Mouse (Mus musculus) embryonic facial prominence, embryonic 13.5 days (tissue): ENCODE measurements around the gene Nek2. TPM values are rescaled to one million over a fixed set of nuclear protein-coding genes. Genes with fewer than 3 reads are reported as not detected.

Experiments
- ATAC-seq: fragments of 200-750 bp; cut with Nextera tagmentation; 2 replicates; pipeline ENCODE4 v1.8.0; 2017; ENCODE audit warnings: low read depth; ENCODE audit not compliant: insufficient number of reproducible peaks, insufficient read depth, low FRiP score, low TSS enrichment
- H3K27ac ChIP-seq: fragments of 300-500 bp; sonication (generic); 2 replicates; pipeline ENCODE4 v1.5.1; 2015; ENCODE audit warnings: moderate library complexity, mild to moderate bottlenecking, inconsistent platforms
- H3K27me3 ChIP-seq: fragments of 300-500 bp; sonication (generic); 2 replicates; pipeline ENCODE4 v1.6.1; 2015; ENCODE audit warnings: mild to moderate bottlenecking, inconsistent platforms
- H3K36me3 ChIP-seq: fragments of 300-500 bp; sonication (generic); 2 replicates; pipeline ENCODE4 v1.6.1; 2015; ENCODE audit warnings: mild to moderate bottlenecking, inconsistent platforms
- H3K4me1 ChIP-seq: fragments of 300-500 bp; sonication (generic); 2 replicates; pipeline ENCODE4 v1.6.1; 2015; ENCODE audit warnings: inconsistent platforms
- H3K4me2 ChIP-seq: fragments of 300-500 bp; sonication (generic); 2 replicates; pipeline ENCODE4 v1.6.1; 2015; ENCODE audit warnings: moderate library complexity, mild to moderate bottlenecking, inconsistent platforms
- H3K4me3 ChIP-seq: fragments of 300-500 bp; sonication (generic); 2 replicates; pipeline ENCODE4 v1.5.1; 2015; ENCODE audit warnings: mild to moderate bottlenecking, inconsistent platforms
- H3K9ac ChIP-seq: fragments of 300-500 bp; sonication (generic); 2 replicates; pipeline ENCODE4 v1.6.1; 2015; ENCODE audit warnings: mild to moderate bottlenecking, inconsistent platforms
- H3K9me3 ChIP-seq: fragments of 300-500 bp; sonication (generic); 2 replicates; pipeline ENCODE4 v1.6.1; 2016; ENCODE audit warnings: inconsistent platforms
- WGBS: fragments of 180-500 bp; shearing (Covaris S2); methylation state at CpG from one replicate; pipeline ENCODE4 v1.1.7; 2015; ENCODE audit warnings: mixed read lengths; 5-methylcytosine and 5-hydroxymethylcytosine counted together
- polyA plus RNA-seq: library from polyadenylated mRNA; unstranded; fragments of >200 nt; fragmentation: Nextera tagmentation; extraction: Ambion mirVana; gene quantifications from 2 replicates; pipeline ENCODE4 v1.2.1, GENCODE M21; 2015

The Nek2 gene
- polyA plus RNA-seq, 1 experiment from 2014 or later: 33.6 TPM

- H3K9ac ChIP-seq: no peak overlapping the region
- H3K4me1 ChIP-seq: no peaks in the 10 kb centered on the region
- ATAC-seq: no peak
- H3K27ac ChIP-seq: no peak overlapping the region
- no peak overlapping the region for H3K4me3 ChIP-seq
- H3K27me3 ChIP-seq: no peaks in the 10 kb centered on the region
- WGBS: 76% methylated on average over 4 of the region's 4 CpGs
- no peaks in the 10 kb centered on the region for H3K9me3 ChIP-seq
- no peak overlapping the region for H3K4me2 ChIP-seq
- H3K36me3 ChIP-seq: no peaks in the 10 kb centered on the region
Observed at GRCm38 (mm10) chr1:191863833-191864550, 42.7 kb downstream of the Nek2 start.

DNA sequence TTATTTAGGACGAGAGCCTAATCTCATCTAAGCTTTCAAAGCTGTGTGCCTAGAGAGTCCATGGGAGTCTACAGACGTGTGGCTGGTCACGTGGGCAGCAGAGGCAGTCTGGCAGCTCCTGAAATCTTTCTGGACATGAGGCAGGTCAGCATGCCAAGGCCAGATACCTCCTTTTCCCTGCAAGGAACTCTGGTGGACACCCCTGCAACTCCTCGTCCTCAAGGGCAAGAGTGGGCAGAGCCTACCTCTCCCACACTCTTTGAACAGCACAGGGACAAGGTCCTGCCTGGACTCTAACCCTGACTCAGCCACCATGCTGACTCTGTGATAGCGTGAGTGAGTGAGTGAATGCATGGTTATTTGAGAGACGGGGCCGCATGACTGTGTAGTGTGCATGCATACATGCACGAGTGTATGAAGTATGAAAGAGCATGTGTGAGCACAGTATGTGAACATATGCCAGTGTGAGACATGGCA, 43.3 kb downstream of the Nek2 start:
- H3K36me3 ChIP-seq: no peaks in the 10 kb centered on the region
- ATAC-seq: no peak
- no peaks in the 10 kb centered on the region for H3K4me1 ChIP-seq
- H3K27me3 ChIP-seq: no peaks in the 10 kb centered on the region
- H3K9me3 ChIP-seq: no peaks in the 10 kb centered on the region
- no peak overlapping the region for H3K4me2 ChIP-seq
- no peak overlapping the region for H3K27ac ChIP-seq
- 85% methylated on average over 8 of the region's 8 CpGs for WGBS
- H3K4me3 ChIP-seq: no peak overlapping the region
- no peak overlapping the region for H3K9ac ChIP-seq

DNA sequence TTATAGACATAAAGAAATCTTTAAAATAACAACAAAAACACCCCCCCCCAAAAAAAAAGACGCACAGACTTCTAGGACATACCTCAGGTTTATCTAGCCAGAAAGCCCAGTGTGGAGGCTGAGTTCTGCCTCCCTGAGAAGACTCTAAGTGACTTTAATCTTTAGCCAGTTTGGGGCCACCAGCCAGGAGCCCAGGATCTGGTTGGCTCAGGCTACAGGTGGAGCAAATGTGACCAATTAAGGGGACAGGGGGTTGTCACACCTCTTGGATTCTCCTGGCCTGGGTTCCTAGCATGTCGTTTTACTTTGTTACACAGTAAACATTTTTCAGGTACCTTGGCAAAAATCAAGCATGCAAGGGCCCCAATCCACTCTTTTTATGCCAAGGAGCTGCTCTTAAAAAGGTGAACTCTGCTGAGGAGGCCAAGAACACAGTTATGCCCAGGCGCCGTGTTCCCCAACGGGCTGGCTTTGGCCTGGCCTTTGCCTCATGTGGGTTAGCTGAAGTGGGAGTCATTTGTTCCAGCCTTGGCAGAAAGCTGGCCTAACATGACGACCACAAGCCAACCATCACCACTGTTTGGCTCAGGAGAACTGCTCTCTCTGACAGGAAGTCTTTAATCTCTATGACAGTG, 50.9 kb downstream of the Nek2 start:
- Histone ChIP-seq H3K27ac (no peak overlapping the region), H3K4me3 (no peak overlapping the region), H3K9me3 (no peaks in the 10 kb centered on the region), H3K36me3 (no peaks in the 10 kb centered on the region), H3K4me2 (no peak overlapping the region), H3K4me1 (no peaks in the 10 kb centered on the region), H3K27me3 (no peaks in the 10 kb centered on the region), H3K9ac (no peak overlapping the region)
- 88% methylated on average over 6 of the region's 6 CpGs for WGBS
- no peak for ATAC-seq

DNA sequence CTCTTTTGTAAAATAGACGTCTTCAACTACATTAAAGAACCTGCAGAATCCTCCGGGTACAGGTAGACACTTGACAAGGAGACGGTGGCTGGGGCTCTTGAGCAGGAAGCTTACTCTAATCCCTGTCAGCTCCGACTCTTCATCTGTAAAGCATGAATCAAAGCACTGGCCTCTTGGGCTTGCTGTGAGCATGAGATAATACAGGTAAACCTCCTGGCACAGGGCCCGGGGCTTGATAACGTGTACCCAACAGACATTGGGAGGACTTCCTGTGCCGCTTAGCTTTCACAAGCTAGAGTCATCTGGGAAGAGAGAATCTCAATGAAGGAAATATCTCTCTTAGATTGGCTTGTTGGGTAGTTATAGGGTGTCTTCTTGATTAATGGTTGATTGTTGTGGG, 53.8 kb downstream of the Nek2 start:
- Histone ChIP-seq H3K4me2 (no peak overlapping the region), H3K9ac (no peak overlapping the region), H3K27me3 (no peaks in the 10 kb centered on the region), H3K9me3 (no peaks in the 10 kb centered on the region), H3K36me3 (no peaks in the 10 kb centered on the region), H3K4me1 (peaks cover 20% of the 10 kb centered on the region), H3K27ac (no peak overlapping the region), H3K4me3 (no peak overlapping the region)
- WGBS: 87% methylated on average over 7 of the region's 7 CpGs
- ATAC-seq: no peak

DNA sequence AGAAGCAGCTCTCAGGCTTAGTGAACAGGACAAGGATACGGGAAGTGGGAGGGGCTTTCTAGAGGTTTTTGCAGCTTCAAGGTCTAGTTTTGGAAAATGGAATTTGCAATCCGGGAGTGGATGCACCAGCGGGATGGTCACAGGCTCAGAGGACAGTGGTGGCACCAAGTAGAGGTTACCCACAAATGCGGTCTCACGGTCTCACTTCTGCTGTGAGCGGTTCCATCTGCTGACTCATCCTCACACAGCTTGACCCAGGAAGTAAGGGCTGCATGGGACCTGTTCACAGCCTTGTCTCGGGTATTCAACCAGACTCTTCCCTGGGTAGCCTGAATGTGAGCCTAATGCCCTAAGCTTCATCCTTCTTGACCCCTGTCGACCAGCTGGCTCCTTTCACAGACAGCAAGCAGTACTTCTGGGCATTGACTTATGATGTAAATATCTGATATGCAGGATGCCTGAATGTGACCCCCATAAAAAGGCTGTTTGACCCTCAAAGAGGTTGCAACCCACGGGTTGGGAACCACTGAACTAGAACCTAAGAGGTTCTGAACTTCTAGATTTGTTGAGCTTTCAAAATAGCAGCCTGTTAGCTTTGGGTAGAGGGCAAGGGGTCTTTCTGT, 54.5 kb downstream of the Nek2 start:
- ATAC-seq: no peak
- Histone ChIP-seq H3K27me3 (no peaks in the 10 kb centered on the region), H3K9me3 (no peaks in the 10 kb centered on the region), H3K4me1 (peaks cover 20% of the 10 kb centered on the region), H3K4me2 (no peak overlapping the region), H3K27ac (no peak overlapping the region), H3K9ac (no peak overlapping the region), H3K36me3 (no peaks in the 10 kb centered on the region), H3K4me3 (no peak overlapping the region)
- 79% methylated on average over 9 of the region's 9 CpGs for WGBS

DNA sequence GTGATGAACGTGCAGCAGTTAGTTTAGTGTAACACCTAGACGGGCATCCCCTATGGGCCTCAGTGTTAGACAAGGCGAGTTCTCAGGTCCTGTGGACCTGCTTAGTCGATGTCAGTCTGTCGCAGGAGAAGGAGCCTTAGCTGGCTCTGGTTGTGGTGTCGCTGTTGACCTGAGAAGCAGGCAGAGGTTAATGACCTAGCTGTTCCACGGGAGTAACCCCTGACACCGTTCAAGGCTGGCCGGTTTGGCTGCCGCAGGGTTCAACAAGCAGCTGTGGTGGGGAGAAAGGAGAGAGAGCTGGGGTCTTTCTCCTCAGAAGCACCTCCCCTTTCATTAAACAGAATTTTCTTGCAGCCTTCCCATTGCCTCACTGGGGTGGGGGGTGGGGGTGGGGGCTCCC, 56.4 kb downstream of the Nek2 start:
- Histone ChIP-seq H3K9me3 (no peaks in the 10 kb centered on the region), H3K27ac (no peak overlapping the region), H3K4me3 (no peak overlapping the region), H3K36me3 (no peaks in the 10 kb centered on the region), H3K27me3 (no peaks in the 10 kb centered on the region), H3K4me1 (peaks cover 31% of the 10 kb centered on the region), H3K9ac (no peak overlapping the region), H3K4me2 (no peak overlapping the region)
- ATAC-seq: no peak
- 53% methylated on average over 10 of the region's 10 CpGs for WGBS

- Histone ChIP-seq H3K9me3 (no peaks in the 10 kb centered on the region), H3K27ac (0 out of 2 replicates have a peak overlapping the region, but pooled peaks have one; percentile 13), H3K4me2 (no peak overlapping the region), H3K27me3 (no peaks in the 10 kb centered on the region), H3K4me1 (peaks cover 31% of the 10 kb centered on the region), H3K36me3 (no peaks in the 10 kb centered on the region), H3K9ac (no peak overlapping the region), H3K4me3 (no peak overlapping the region)
- ATAC-seq: no peak
- WGBS: 38% methylated on average over 4 of the region's 4 CpGs
Observed at GRCm38 (mm10) chr1:191878518-191878921, 57.3 kb downstream of the Nek2 start.

DNA sequence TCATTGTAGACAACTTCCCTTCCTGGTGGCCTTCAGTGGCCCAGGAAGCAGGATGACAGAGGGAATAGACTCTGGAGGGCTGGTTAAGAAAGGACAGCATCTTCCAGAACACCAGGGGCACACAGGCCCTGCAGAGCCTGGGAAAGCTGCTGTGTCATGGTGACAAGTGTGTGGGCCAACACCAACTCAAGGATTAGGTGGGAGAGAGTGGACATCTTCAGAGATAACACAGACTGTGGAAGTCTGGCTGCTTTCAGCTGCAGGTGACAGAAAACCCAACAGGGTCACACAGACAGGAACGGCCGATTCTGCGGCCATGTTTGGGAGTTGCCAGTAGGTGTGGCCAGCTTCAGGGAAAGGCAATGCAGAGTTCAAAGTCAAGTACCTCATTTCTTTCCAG, 59.0 kb downstream of the Nek2 start:
- H3K27ac ChIP-seq: no peak overlapping the region
- WGBS: 96% methylated on average over 3 of the region's 3 CpGs

DNA sequence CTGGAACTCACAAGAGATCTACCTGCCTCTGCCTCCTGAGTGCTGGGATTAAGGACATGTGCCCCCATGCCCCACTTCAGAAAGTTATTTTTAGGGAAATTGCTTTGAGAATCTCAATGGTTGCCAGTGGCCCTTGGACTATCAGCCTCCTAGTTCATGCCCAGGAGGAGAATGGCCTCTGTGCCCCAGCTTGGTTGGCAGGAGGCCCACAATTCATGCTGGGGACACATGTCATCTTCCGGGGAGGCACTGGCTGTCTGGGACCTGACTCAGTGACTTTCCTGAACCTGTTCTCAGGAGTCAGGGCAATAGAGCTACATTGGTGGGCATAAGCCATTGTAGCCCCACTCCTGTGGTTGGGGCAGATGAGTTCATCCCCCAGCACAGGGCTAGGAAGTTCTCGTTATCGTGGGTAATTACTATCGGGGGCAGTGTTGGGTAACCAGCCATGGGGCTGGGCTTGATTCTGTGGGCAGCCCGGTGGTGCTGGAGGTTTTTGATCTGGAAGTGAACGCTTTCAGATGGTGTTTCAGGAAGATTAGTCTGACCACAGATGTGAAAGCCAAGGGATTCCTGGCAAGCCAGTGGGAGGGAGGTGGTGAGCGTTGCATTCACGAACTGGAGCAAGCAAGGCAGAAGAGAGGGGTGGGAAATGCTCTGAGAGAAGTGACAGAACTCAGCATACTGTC, 59.8 kb downstream of the Nek2 start:
- Histone ChIP-seq H3K4me2 (no peak overlapping the region), H3K4me3 (no peak overlapping the region), H3K36me3 (no peaks in the 10 kb centered on the region), H3K27me3 (no peaks in the 10 kb centered on the region), H3K9me3 (no peaks in the 10 kb centered on the region), H3K4me1 (peaks cover 31% of the 10 kb centered on the region), H3K27ac (no peak overlapping the region), H3K9ac (no peak overlapping the region)
- ATAC-seq: no peak
- whole genome bisulfite sequencing: 50% methylated on average over 8 of the region's 8 CpGs

More for the DNA sequence above, 59.0 kb downstream of the Nek2 start:
- no peak for ATAC-seq
- H3K9ac ChIP-seq: no peak overlapping the region
- no peaks in the 10 kb centered on the region for H3K27me3 ChIP-seq
- H3K36me3 ChIP-seq: no peaks in the 10 kb centered on the region
- no peak overlapping the region for H3K4me2 ChIP-seq
- no peak overlapping the region for H3K4me3 ChIP-seq
- peaks cover 31% of the 10 kb centered on the region for H3K4me1 ChIP-seq
- H3K9me3 ChIP-seq: no peaks in the 10 kb centered on the region

DNA sequence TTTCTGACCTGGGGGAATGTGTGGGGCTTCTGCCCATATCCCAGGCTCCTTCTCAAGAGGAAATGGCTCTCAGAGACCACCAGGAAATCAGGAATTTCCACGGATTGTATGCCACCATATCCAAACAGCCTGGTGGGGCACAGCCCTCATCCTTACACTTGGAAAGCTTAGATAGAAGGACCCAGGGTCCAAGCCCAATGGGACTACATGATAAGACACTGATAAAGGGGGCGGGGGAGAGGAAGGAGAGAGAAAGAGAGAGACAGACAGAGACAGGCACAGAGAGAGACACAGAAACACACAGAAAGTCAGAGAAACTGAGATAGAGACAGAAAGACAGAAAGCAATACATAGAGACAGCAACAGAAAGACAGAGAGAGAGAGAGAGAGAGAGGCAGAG, 60.4 kb downstream of the Nek2 start:
- WGBS: 53% methylated on average over 2 of the region's 2 CpGs
- Histone ChIP-seq H3K4me2 (no peak overlapping the region), H3K27me3 (no peaks in the 10 kb centered on the region), H3K27ac (no peak overlapping the region), H3K36me3 (no peaks in the 10 kb centered on the region), H3K9me3 (no peaks in the 10 kb centered on the region), H3K4me1 (peaks cover 31% of the 10 kb centered on the region), H3K4me3 (no peak overlapping the region), H3K9ac (no peak overlapping the region)
- no peak for ATAC-seq
